Mouse (Mus musculus): Measurements from ENCODE around the gene Sort1.

The Sort1 gene

GRCm38 (mm10) chr3:108380695-108381094 is 96.8 kb downstream of the Sort1 start:
- in situ Hi-C loops (cut with MboI; ENCODE audit: unreplicated experiment in 2 of 2): loop anchor here in 1 of 2 experiments (5.0 kb wide), 1 partner anchor 173 kb away; no protein-coding TSS in a partner anchor

- in situ Hi-C loops (cut with MboI; ENCODE audit: unreplicated experiment in 2 of 2): loop anchor here in 1 of 2 experiments (5.0 kb wide), 1 partner anchor 175 kb away; no protein-coding TSS in a partner anchor
Observed at GRCm38 (mm10) chr3:108381945-108382875, 98.3 kb downstream of the Sort1 start.

GRCm38 (mm10) chr3:108383485-108384354 is 99.8 kb downstream of the Sort1 start, which contains the start of gene Psrc1:
TSS of gene Psrc1 (plus strand) at chr3:108383839.
- in situ Hi-C loops (cut with MboI; ENCODE audit: unreplicated experiment in 2 of 2): loop anchor here in 1 of 2 experiments (5.0 kb wide), 1 partner anchor 176 kb away; no protein-coding TSS in a partner anchor

GRCm38 (mm10) chr3:108384425-108384824 is 100.5 kb downstream of the Sort1 start:
- in situ Hi-C loops (cut with MboI; ENCODE audit: unreplicated experiment in 2 of 2): loop anchor here in 1 of 2 experiments (5.0 kb wide), 1 partner anchor 177 kb away; no protein-coding TSS in a partner anchor

- in situ Hi-C loops (cut with MboI; ENCODE audit: unreplicated experiment in 2 of 2): loop anchor here (5.0 kb wide), 3 partner anchors 109 to 224 kb away; partner anchors contain the start of gene Atxn7l2 (in 1 of the 2)
Observed at GRCm38 (mm10) chr3:108386186-108386585, 102.3 kb downstream of the Sort1 start.

- in situ Hi-C loops (cut with MboI; ENCODE audit: unreplicated experiment in 2 of 2): loop anchor here (5.0 kb wide), 3 partner anchors 112 to 227 kb away; partner anchors contain the start of gene Atxn7l2 (in 1 of the 2)
Observed at GRCm38 (mm10) chr3:108389111-108389545, 105.2 kb downstream of the Sort1 start.

GRCm38 (mm10) chr3:108392299-108392698 is 108.4 kb downstream of the Sort1 start:
- in situ Hi-C loops (cut with MboI; ENCODE audit: unreplicated experiment in 2 of 2): no loop called here

- in situ Hi-C loops (cut with MboI; ENCODE audit: unreplicated experiment in 2 of 2): no loop called here
Observed at GRCm38 (mm10) chr3:108392793-108393192, 108.9 kb downstream of the Sort1 start.

GRCm38 (mm10) chr3:108398281-108398680 is 114.4 kb downstream of the Sort1 start:
- in situ Hi-C loops (cut with MboI; ENCODE audit: unreplicated experiment in 2 of 2): loop anchor here in 1 of 2 experiments (5.0 kb wide), 1 partner anchor 121 kb away; no protein-coding TSS in a partner anchor

- in situ Hi-C loops (cut with MboI; ENCODE audit: unreplicated experiment in 2 of 2): loop anchor here (5.0 to 10.0 kb wide), 5 partner anchors 154 to 1094 kb away; no protein-coding TSS in a partner anchor
Observed at GRCm38 (mm10) chr3:108400442-108400841, 116.6 kb downstream of the Sort1 start.

GRCm38 (mm10) chr3:108401692-108402527 is 118.0 kb downstream of the Sort1 start:
- in situ Hi-C loops (cut with MboI; ENCODE audit: unreplicated experiment in 2 of 2): loop anchor here (5.0 to 10.0 kb wide), 5 partner anchors 153 to 1093 kb away; no protein-coding TSS in a partner anchor

GRCm38 (mm10) chr3:108402528-108402920 is 118.6 kb downstream of the Sort1 start:
- in situ Hi-C loops (cut with MboI; ENCODE audit: unreplicated experiment in 2 of 2): loop anchor here (5.0 to 10.0 kb wide), 5 partner anchors 152 to 1092 kb away; no protein-coding TSS in a partner anchor

GRCm38 (mm10) chr3:108405536-108406305 is 121.8 kb downstream of the Sort1 start:
- in situ Hi-C loops (cut with MboI; ENCODE audit: unreplicated experiment in 2 of 2): loop anchor here (10.0 kb wide), 4 partner anchors 149 to 1089 kb away; no protein-coding TSS in a partner anchor

- in situ Hi-C loops (cut with MboI; ENCODE audit: unreplicated experiment in 2 of 2): loop anchor here (10.0 kb wide), 4 partner anchors 148 to 1088 kb away; no protein-coding TSS in a partner anchor
Observed at GRCm38 (mm10) chr3:108406306-108406885, 122.5 kb downstream of the Sort1 start.

- in situ Hi-C loops (cut with MboI; ENCODE audit: unreplicated experiment in 2 of 2): loop anchor here (10.0 kb wide), 4 partner anchors 146 to 1086 kb away; no protein-coding TSS in a partner anchor
Observed at GRCm38 (mm10) chr3:108408517-108409008, 124.7 kb downstream of the Sort1 start.

- in situ Hi-C loops (cut with MboI; ENCODE audit: unreplicated experiment in 2 of 2): loop anchor here (10.0 kb wide), 4 partner anchors 145 to 1085 kb away; no protein-coding TSS in a partner anchor
Observed at GRCm38 (mm10) chr3:108409656-108410358, 125.9 kb downstream of the Sort1 start.

- in situ Hi-C loops (cut with MboI; ENCODE audit: unreplicated experiment in 2 of 2): no loop called here
Observed at GRCm38 (mm10) chr3:108410359-108410714, 126.5 kb downstream of the Sort1 start.

Measured in v-Abl transformed pro-B cells (cell line).